Mouse (Mus musculus): Measurements from ENCODE around the gene Ccno. TPM values are rescaled to one million over a fixed set of nuclear protein-coding genes. Genes with fewer than 3 reads are reported as not detected.

The Ccno gene
- polyA plus RNA-seq (2015; fragmentation: Nextera tagmentation; extraction: Ambion mirVana) = 0.15 and 0.24 TPM in 2 replicates

DNA sequence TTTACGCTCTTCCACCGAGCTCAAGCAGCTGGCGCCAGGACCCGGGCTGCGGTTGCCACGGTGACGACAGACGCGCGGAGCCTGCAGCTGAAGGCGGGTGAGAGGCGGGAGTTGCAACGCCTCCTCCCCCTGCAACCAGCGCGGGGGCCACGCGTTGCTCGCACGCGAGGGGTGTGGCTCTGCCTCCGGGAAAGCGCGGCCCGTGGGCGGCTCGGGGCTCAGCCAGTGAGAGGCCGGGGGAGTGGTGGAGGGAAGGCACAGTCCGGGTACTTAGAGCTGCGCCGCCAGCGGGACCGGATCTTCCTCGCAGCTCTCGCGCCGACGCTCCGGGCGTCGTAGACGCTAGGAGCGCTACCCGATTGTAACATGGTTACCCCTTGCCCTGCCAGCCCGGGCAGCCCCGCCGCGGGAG, at the start of gene Ccno:
TSS of gene Ccno (plus strand) at position 271 of the 412 bp plus-strand sequence.

DNA sequence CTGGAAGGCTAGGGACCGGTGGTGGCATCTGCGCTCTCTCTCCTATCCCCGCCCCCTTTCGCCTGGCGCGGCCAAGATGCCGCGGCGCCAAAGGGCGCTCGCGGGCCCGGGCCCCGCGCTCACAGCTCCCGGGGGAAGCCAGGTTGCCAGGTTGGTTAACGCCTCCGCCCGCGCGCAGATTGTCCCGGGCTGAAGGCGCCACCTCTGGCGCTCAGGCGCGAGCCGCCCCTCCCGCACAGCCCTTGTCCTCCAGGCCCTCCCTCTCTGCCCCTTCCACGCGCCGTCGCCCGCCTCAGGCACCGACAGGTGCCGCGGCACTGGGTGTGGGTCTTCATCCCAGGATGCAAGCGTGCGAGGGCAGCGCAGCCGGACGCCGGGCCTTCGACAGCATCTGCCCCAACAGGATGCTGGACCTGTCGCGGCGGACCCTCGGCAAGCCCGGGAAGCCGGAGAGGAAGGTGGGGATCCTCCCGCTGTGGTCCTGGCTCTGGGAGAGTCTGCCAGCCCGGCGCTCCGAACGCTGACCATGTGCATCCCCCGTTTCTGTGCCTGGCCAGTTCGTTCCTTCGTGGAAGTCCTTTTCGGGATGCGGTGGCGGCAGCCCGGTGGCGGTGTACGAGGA, 6.0 kb downstream of the Ccno start, which contains the start of gene Mcidas:
TSS of gene Mcidas (plus strand) at position 315 of the 622 bp plus-strand sequence.

DNA sequence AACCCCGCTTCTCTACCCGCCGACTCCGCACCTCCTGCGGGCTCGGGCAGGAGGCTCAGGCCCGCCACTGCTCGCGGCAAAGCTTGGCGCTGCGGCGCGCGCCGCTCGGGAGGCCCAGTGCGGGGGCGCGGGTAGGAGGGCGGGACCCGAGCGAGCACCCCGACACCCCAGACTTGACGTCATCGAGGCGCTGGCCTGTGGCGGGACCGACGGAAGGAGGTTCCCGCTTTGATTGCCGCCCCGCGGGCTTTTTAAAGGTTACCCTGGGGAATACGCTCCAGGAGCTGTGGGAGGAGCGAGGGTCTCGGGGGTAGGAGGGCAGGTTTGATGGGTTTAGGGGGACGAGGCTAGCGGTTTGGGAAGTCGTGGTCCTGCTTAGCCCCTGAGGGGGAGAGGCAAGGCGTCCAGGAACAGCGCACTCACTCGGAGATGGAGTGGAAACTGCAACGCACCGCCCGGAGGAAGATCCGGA, 47.4 kb downstream of the Ccno start, which contains the start of gene Cdc20b:
TSS of gene Cdc20b (plus strand) at position 162 of the 472 bp plus-strand sequence.

MicroRNAs encoded within 50 kb of the gene (microRNA counts, 519-probe panel; counts per million panel counts)
- microRNA mmu-miR-449a (296 counts per million, percentile 58 among the panel's probes with 10 or more counts), microRNA mmu-miR-449b (296 counts per million, percentile 58 among the panel's probes with 10 or more counts), microRNA mmu-miR-449c (296 counts per million, percentile 58 among the panel's probes with 10 or more counts)

Small RNAs within 50 kb of the gene (microRNA-seq; reads per million reads assigned to microRNA genes)
- gene Mir449a (33.1 to 36.7 reads per million in 2 experiments), gene Mir449b (0 to 0.10 reads per million in 2 experiments), gene Mir449c (0 reads per million in 2 experiments)

Other genes starting within 250 kb of the Ccno start
- gene Plpp1, start 187.0 kb upstream of the Ccno start, polyA plus RNA-seq (2015; fragmentation: Nextera tagmentation; extraction: Ambion mirVana) = 169 and 173 TPM in 2 replicates
- 24.7 and 25.8 TPM in 2 replicates for gene Mtrex, start 60.4 kb upstream of the Ccno start, polyA plus RNA-seq (2015; fragmentation: Nextera tagmentation; extraction: Ambion mirVana)
- gene Dhx29, start 60.3 kb upstream of the Ccno start, polyA plus RNA-seq (2015; fragmentation: Nextera tagmentation; extraction: Ambion mirVana) = 10.7 and 12.0 TPM in 2 replicates
- gene Mcidas, start 6.0 kb downstream of the Ccno start, polyA plus RNA-seq (2015; fragmentation: Nextera tagmentation; extraction: Ambion mirVana) = not detected in 2 replicates
- gene Cdc20b, start 47.3 kb downstream of the Ccno start, polyA plus RNA-seq (2015; fragmentation: Nextera tagmentation; extraction: Ambion mirVana) = not detected in 2 replicates
- gene Gpx8, start 58.6 kb downstream of the Ccno start, polyA plus RNA-seq (2015; fragmentation: Nextera tagmentation; extraction: Ambion mirVana) = 70.2 and 104 TPM in 2 replicates
- gene Gzma, start 113.2 kb downstream of the Ccno start, polyA plus RNA-seq (2015; fragmentation: Nextera tagmentation; extraction: Ambion mirVana) = 0.33 and 0.40 TPM in 2 replicates
- 1.1 and 1.3 TPM in 2 replicates for gene Esm1, start 221.9 kb downstream of the Ccno start, polyA plus RNA-seq (2015; fragmentation: Nextera tagmentation; extraction: Ambion mirVana)
- not detected in 2 replicates for gene Gzmk, start 238.1 kb downstream of the Ccno start, polyA plus RNA-seq (2015; fragmentation: Nextera tagmentation; extraction: Ambion mirVana)